Mouse (Mus musculus) right cerebral cortex, postnatal 36 days (tissue): ENCODE results near the gene Gosr2.

Source experiments
- DNase-seq, 2 experiments: peaks; one replicate each; pipeline ENCODE4 v3.0.0; 2022; ENCODE audit warnings: low spot score in 2 of 2, mixed read lengths in 1 of 2

Gene Gosr2

DNA sequence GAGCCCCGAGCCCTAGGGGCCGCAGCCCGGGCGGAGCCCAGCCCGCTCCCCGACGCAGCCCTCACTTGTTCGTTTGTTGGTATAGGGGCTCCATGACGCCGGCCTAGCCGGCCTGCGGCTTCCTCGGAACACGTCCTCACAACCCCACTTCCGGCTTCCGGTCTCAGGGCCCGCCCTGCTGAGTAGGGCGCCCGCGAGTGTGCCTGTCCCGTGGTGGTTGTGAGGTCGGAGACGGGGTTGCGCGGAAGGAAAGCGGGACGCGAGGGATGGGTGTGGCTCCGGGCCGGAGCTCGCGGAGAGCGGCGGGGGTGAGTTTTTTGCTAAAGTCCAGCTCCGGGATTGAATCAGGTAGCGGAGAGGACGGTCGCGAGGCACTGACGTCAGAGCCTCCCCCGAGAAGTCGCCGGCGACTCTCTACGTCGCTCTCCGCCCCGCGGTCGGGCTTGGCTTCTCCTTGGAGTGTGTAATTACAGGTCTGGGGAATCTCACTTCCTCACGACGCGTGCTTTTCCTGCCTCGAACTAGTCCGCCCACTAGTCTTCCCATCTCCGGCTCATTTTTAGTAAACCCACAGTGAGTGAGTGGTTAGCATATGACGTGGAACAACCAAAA is at the start of gene Gosr2:
Gosr2 (minus strand) TSS at position 334 of the 612 bp plus-strand sequence.
- DNase-seq: peak; percentile 87 to 90

DNA sequence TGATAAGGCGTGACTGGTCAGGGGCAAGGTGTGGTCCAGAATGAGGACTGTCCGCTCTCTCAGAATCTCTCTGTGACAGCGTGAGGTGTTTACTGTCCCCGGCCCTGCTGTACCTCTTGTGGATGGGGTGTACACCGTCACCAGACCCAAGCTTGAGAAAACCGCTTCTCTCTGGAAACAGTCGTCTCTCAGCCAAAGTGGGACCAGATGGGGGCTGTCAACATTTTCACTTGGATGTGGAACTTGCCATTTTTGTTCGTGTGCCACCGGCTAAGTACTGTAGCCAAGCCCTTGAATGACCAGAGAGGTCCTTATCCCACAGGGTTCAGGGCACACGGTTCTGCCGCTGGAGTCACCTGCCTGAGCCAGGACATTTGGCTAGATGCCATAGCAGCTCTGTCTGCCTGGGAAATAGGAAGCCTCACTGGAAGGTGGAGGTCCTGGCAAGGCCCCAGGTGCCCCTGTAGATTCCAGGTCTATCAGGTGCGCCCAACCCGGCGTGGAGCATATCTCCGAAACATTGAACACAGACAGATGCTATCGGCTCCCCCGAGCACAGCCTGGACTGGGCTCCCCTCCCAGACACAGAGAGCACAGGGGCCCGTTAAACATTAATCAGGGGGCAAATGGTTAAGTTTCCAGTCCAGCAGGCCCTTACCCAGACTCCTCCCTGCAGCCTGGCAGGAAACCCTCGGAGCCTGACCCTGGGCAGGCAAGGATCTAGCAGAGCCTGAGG is 37.5 kb upstream of the Gosr2 start:
- DNase-seq: no peak

DNA sequence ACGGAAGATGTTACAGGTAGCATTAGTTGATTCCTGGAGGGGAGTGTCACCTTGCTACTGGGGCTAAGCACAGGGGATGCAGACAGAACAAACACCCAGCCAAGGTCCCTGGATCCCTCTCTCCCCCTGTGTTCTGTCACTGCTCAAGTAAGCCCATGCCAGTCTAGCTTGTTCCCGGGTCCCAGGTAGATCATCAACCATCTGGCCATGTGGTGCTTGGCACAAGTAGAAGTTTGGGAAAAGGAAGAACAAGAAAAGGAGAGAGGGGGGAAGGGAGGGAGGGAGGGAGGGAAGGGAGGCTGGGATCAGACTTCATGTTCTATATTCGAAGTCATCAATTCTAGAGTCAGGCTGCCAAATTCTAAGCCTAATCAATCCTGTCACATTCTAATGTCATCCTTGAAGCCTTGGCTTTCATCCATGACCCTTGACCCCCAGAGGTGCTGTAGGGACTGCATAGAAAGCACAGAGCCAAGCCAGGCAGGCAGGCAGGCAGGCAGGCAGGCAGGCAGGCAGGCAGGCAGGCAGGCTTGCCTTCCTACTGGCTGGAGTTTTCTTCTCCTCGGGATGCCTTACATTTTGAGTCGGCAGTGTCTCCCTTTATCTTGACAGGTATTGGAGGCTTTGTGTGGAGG is 36.8 kb upstream of the Gosr2 start:
- DNase-seq: no peak

DNA sequence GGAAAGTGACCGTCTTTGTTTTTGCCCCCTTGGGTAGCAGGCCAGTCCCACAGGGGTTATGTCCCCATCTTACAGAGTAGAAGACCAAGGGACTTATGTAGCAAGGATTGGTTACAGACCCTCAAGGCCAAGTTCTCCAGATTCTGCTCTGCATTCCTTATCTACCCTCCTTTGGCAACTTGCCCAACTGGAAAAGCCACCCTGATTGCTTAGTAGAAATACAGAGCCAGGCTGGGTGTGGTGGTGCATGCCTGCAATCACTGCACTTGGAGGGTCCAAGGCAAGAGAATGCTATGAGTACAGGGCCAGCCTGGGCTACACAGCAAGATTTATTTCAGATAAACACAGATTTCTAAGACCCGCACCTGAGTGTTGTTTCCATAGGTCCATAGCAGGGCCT is 36.3 kb upstream of the Gosr2 start:
- no peak for DNase-seq

DNA sequence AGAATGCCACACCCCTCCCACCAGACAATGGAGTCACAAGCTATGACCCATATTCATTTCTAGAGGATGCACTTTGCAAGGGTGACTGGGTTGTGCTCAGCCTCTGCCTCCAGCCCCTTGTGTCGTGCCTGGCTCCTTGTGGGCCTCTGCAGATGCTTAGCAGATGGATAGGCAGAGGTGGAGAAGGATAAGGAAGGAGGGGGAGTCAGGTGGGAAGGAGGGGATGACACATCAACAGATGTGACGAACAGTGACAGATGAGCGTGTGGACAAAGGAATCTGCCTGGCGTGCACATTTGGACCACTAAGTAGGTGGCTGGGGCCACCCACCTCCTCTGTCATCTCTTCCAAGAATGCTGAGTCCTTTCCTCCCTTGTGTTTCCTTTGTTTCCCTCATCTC is 35.4 kb upstream of the Gosr2 start:
- peak; percentile 41 to 56 for DNase-seq

DNA sequence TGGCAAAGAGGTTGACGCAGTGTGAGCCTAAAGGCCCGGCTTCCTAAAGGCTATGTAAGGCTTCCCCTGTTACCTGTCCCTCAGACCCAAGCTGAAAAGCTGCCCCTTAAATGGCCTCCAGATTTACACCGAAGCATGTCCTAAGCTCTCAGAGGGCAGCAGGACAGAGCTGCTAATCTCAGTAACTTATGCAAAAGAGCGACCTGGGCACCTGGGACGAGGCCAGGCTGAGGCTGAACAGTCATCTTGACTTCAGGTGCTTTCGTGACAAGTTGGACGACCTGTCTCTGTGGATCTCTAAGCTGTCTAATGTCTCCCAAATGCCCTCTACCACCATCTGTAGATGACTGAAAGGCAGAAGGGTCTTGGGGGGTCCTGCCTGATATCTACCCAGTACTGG is 34.6 kb upstream of the Gosr2 start:
- no peak for DNase-seq

DNA sequence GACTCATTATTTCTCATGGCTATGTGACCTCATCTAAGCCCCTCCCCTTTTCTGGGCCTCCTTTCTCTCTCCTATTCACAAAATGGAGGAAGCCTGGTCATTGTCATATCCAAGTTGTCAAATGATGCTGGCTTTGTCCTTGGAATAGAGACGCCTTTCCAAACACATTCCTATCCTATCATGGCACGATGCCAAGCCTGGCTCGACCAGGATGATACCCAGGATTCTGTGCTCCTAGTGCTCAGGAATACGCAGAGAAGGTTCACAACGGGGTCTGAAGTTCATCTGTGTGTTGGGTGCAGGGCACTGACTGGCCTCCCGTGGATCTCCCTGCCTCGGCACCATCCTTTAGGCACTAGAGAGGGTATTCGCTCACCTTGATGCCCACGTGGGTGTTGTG is 33.9 kb upstream of the Gosr2 start:
- no peak for DNase-seq

DNA sequence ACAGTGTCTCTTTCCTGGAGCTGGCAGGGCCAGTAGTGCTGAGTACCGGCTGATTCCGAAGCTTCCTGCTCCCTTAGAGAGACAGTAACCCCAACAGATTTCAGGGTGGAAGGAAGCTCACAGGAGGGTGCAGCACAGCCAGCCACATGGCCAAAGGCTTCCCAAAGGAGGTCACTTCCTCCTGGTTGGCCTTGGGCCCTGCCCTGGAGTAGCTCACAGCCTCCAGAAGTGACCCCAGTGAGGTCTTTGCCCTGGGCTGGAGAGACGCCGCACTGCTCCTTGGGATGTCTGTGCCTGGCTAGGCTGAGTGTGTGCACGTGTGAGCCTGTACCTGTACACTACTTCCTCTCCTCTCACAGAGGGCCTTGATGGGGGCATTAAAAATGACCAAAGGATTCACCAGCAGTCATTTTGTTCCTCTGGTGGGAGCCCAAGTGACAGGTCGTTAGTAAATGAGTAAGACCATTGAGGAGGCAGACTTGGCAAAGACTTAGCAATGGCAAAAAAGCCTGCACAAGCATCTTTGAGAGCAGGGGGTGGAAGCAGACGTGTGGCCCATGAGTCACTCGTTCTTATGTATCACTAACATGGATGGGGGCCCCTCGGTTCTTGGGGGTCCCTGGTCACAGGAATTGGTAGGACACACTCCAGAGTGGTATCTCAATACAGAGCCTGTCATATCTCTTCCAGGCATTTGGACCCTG is 31.7 kb upstream of the Gosr2 start:
- DNase-seq: no peak

DNA sequence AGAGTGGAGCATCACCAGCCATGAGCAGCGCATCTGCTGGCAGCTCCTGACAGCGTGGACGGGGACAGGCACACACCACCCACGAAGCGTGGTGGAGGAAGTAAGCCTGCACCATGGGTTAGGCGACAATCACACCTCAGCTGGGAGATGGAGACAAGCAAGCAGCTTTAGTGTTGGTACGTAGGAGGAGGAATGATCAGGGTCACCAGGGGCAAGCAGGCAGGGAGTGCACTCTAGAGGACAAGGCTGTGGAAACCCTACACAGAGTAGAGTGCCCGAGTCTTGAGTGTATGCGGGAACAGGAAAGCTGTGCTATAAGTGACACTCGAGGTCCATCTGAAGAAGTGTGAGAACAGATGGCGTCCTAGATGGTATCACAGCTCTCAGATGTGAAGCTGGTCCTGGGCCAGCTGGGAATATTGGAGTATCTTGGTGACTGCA is 26.7 kb upstream of the Gosr2 start:
- peak; percentile 39 to 54 for DNase-seq

DNA sequence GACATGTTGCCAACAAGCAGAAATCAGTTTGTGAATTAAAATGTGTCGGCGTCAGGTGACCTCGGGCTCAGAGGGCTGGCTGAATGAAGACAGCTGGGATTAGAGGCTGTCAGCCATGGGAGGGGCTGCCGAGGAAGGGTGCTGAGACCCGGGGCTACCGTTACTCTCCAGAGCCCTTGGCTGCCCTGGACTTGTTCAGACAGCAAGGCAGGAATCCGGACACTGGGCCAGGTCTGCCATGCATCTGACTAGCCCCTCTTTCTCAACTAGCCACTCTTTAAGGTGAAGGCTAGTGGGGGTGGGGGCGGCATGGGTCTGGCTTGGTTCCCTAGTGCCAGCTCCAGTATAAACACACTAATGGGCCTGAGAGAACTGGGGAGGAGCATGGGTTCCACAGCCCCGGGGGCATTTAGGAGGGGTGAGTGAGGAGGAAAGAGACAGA is 24.4 kb upstream of the Gosr2 start:
- DNase-seq: no peak

DNA sequence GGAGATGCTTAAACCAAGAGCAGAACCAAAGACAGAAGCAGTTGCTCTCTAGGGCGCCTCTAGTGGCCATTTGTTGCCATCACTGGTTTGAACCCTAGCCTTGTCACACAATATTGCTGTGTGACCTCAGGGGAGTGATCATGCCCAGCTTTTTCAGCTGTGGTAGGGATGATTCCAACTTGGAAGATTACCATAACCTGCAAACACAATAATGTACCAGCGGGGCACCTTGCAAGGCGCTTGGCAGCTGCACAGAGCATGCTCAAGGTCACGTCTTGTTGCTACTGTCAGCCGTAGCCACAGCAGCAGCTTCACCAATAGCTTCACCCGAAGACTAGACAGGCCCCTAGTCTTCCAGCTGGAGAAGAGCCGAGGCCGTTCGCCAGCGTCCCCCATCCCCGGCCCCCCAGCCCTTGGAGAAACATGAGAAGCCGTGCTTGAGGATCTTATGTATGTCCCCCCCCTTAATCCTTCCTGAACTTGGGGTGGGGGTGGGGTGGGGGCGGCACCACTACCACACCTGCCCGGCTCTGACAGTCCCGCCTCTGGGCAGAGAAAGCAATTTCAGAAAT is 23.9 kb upstream of the Gosr2 start:
- DNase-seq: no peak

DNA sequence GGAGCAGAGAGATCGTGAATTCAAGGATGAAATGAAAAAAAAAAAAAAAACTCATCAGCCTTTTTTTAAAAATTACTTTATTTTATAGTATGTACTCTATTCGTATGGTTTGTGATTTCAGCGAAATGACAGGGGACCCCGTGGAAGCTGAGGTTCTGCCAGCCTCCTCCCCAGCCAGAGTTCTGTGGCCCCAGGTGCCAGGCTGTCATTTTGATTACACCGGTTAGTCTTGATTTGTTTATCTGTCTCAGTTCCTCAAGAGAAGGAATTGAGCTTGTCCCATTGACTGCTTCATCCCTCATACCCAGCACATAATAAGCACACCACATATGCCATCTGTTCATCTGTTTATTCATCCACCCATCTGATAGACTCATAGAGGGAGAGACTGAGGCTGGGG is 21.7 kb upstream of the Gosr2 start:
- no peak for DNase-seq

DNA sequence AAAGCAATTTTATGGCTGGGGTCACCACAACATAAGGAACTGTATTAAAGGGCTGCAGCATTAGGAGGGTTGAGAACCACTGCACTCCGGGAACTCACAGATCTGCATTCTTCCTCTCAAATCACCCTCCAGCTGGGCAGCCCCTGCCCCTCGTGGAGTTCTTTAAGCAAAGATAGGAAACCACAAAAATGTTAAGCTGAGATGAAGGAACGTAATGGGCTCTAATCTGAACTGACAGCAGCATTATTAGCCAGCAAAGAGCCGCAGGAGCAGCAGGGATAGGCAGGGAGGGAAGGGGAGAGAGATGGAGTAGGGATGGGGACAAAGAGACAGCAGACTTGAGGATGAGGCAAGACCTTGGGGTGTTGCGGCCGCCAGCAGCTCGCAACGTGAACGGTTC is 19.3 kb upstream of the Gosr2 start:
- DNase-seq: no peak

DNA sequence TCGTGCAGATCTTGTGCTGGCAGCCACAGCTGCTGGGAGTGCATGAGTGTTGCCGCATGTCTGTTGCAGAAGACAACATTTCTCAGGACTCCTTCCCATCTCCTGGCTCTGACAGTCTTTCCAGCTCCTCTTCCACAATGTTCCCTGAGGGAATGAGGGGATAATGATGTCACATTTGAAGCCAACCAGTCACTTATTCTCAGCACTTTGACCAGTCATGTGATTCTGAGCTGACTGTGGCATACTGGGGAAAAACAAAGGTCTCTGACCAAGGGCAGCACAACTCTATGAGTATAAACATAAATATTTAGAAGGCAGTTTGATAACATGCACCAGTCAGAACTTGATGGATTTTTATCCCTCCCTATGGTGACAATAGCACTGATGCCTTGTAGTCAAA is 16.4 kb upstream of the Gosr2 start:
- no peak for DNase-seq

DNA sequence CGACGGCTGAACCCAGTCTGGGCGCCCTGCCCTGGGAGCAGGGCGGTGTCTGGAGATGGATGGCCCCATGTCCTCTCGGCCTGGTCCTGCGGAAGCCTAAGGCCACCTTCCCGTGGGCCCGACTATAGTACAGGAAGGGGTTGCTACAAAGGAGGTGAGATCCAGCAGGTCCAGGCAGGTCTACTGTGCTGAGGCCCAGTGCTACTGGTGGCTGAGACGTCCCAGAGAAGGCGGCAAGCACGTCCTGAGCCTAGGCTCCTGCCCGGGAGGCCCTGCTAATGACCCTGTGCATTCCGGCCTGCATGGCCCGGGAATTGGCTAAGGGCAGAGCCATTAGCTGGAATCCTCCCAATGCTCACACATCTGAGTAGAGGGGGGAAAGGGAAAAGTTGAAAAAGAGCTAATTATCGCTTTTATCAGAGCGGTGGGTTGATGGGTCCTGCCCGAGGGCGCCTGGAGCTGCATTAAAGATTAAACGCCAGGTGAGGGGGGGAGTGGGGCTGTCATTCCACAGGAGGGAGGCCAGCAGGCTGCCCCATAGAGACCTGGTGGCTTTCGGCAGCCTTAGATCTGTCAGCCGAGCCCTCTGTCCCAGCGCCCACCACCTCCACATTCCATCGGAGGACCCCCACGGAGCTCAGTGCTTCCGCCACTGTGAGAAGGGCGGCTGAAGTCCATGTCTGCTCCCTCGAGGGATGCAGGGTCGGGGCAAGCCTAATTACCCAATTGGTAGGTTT is 14.3 kb upstream of the Gosr2 start:
- no peak for DNase-seq

DNA sequence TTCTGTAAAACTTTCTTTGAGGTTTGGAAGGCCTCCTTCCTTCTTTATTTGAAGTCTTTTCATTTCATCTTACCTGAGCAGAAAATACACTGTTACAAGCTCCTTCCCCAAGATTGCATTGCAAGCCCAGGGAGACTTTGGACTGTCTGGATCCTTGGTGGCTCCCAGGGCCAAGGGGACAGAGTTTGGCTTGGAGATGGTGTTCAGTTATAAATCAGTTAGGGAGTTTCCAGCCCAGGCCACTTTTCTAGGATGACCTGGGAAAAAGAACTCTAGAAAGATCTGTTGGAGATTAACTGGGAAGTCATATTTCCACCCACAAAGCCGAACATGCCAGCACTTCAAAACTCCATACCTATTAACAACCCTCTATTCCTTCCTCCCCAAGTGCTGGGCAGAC is 12.3 kb upstream of the Gosr2 start:
- DNase-seq: no peak

DNA sequence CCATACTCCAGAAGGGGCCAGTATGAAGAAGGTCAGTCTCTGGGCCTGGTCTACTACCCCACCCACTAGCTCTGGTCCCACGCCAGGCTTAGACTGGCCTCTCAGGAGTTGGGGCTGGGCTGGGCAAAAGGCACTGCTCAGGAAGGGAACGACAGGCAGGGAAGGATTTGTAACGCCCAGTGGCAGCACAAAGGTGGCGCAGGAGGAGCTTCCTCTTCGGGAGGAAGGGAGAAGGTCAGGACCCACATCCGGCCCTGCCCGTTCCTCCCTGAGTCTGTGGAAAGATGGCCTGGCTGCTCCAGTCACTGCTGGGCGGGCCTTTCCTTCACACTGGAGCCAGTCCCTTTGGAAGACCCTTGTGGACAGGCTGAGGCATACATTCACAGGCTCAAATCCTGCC is 9.3 kb upstream of the Gosr2 start:
- no peak for DNase-seq

DNA sequence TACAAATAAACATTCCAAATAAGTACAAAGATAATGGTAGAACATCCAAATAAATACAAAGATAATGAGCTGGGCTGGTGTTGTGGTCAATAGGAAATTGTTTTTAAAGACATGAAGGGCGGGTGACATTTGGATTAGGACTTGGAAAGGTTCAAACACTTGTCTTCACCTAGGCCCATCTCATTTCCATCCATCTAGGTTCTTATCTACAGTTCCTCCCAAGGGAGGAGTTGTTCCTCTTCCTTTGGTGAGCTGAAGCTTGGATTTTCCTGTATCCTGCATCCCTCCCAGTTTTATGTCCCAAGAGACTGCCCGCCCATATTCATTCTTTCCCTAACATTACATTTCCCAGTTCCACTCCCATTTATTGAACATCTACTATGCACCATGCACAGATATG is 528 bp upstream of the Gosr2 start:
- no peak for DNase-seq

DNA sequence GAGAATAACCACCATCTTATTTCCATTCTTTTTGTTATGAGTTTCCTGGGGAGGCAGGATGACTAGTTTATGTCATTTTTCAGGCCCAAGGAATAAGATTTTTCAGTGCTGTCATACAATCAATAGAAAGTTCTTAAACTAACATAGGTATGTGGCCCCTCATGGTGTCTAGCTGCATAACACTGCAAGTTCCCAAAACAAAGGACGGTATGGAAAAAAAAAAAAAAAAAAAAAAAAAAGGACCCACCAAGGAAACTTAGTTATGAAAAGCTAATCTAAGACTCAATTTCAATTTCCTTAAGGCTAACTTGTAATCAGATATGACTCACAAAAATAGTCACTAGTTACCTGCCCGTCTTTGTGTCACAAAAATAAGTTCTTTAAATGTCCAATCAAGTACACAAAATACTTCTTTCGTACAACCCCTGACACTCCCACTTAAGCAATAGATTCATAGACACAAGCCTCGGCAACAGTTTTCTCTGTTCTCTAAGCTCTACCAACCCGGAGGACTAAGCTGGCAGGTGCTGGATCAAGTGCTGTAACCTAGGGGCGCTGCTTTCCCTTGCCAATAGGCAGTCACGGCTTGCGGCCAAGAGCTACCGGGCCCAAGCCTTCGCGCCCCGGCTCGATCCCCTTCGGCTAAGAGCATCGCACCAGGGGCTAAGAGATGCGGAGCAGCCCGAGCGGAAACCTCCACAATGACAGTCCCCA is 690 bp downstream of the Gosr2 start:
- no peak for DNase-seq

DNA sequence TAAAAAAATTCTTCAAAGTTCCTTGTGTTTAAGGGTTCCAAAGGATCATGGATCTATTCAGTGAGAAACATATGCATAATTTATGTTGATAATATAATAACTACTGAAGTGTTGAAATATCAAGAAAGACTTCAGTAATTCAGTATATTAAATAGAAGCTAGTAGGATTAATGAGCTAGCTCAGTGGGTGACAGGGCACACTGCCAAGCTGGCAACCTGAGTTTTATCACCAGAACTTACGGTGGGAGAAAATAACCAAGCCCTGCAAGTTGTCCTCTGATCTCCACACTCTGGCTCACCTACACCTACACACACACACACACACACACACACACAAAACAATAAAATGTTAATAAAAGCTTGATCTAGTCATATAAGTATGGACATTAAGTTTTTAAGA is 4.5 kb downstream of the Gosr2 start:
- DNase-seq: no peak

DNA sequence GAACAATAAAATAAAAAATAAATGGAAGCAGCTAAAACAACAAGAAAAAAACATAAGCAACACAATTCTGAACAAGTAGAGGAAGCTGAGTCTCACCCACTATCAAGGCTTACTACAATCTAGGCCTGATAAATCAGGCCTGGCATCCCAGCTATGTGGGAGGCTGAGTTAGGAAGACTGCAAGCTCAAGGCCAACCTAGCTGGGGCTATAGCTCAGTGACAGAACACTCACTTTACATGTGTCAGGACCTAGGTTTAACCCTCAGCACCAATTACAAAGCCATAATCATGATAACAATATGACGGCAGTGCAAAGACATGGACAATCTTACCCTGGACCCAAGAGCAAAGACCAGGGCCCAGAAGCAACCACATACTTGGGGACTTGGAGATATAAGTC is 6.7 kb downstream of the Gosr2 start:
- no peak for DNase-seq
